Mouse (Mus musculus) hindbrain, embryonic 11.5 days (tissue): ENCODE measurements around the gene Mapk3. TPM values are rescaled to one million over a fixed set of nuclear protein-coding genes. Genes with fewer than 3 reads are reported as not detected.

Experiments used
- ATAC-seq: fragments of 200-750 bp; cut with Nextera tagmentation; 2 replicates; pipeline ENCODE4 v1.8.0; 2017; ENCODE audit warnings: mild to moderate bottlenecking, moderate TSS enrichment, moderate library complexity; ENCODE audit not compliant: low FRiP score
- DNase-seq: peaks from one replicate; pipeline ENCODE4 v3.0.0-alpha.2; 2015; ENCODE audit warnings: low spot score
- H3K27ac ChIP-seq: fragments of 300-500 bp; sonication (generic); 2 replicates; pipeline ENCODE4 v1.5.1; 2014; ENCODE audit warnings: mild to moderate bottlenecking, low read depth, low read length
- H3K27me3 ChIP-seq: fragments of 300-500 bp; sonication (generic); 2 replicates; pipeline ENCODE4 v1.6.1; 2014; ENCODE audit warnings: mild to moderate bottlenecking, low read length, moderate library complexity, mixed read lengths; ENCODE audit not compliant: control insufficient read depth, insufficient read depth
- H3K36me3 ChIP-seq: fragments of 300-500 bp; sonication (generic); 2 replicates; pipeline ENCODE4 v1.6.1; 2014; ENCODE audit warnings: mild to moderate bottlenecking, low read length, moderate library complexity, mixed read lengths; ENCODE audit not compliant: control insufficient read depth, insufficient read depth
- H3K4me1 ChIP-seq: fragments of 300-500 bp; sonication (generic); replicated peaks from 2 replicates; pipeline ENCODE4 v1.6.1; 2014; ENCODE audit warnings: low read length, mixed read lengths; ENCODE audit not compliant: control insufficient read depth, insufficient read depth
- H3K4me2 ChIP-seq: fragments of 300-500 bp; sonication (generic); replicated peaks from 2 replicates; pipeline ENCODE4 v1.6.1; 2014; ENCODE audit warnings: mild to moderate bottlenecking, low read depth, low read length
- H3K4me3 ChIP-seq: fragments of 300-500 bp; sonication (generic); 2 replicates; pipeline ENCODE4 v1.5.1; 2014; ENCODE audit warnings: low read depth, low read length
- H3K9ac ChIP-seq: fragments of 300-500 bp; sonication (generic); 2 replicates; pipeline ENCODE4 v1.6.1; 2014; ENCODE audit warnings: low read depth, low read length
- H3K9me3 ChIP-seq: fragments of 300-500 bp; sonication (generic); 2 replicates; pipeline ENCODE4 v1.6.1; 2016; ENCODE audit warnings: low read length; ENCODE audit not compliant: control insufficient read depth
- WGBS: fragments of 180-500 bp; shearing (Covaris S2); extraction: QIAGEN DNeasy Blood & Tissue Kit; methylation state at CpG from one replicate; pipeline ENCODE4 v1.1.7; 2014; 5-methylcytosine and 5-hydroxymethylcytosine counted together
- polyA plus RNA-seq: library from polyadenylated mRNA; unstranded; fragments of >200 nt; fragmentation: Nextera tagmentation; extraction: Ambion mirVana; gene quantifications from 2 replicates; pipeline ENCODE4 v1.2.1, GENCODE M21; 2014

Gene Mapk3
- polyA plus RNA-seq, 1 experiment from 2014 or later: 51.8 TPM

GRCm38 (mm10) chr7:126748824-126749223 is 10.6 kb upstream of the Mapk3 start:
- ATAC-seq (no peak), DNase-seq (no peak)
- H3K27me3 ChIP-seq: no peaks in the 10 kb centered on the region
- no peak overlapping the region for H3K4me3 ChIP-seq
- H3K9ac ChIP-seq: no peak overlapping the region
- H3K27ac ChIP-seq: no peak overlapping the region
- no peaks in the 10 kb centered on the region for H3K4me1 ChIP-seq
- no peak overlapping the region for H3K4me2 ChIP-seq
- no peaks in the 10 kb centered on the region for H3K36me3 ChIP-seq
- WGBS: 83% methylated on average over 7 of the region's 7 CpGs
- no peaks in the 10 kb centered on the region for H3K9me3 ChIP-seq

- no peaks in the 10 kb centered on the region for H3K36me3 ChIP-seq
- 96% methylated on average over 17 of the region's 17 CpGs for WGBS
- no peaks in the 10 kb centered on the region for H3K4me1 ChIP-seq
- H3K4me2 ChIP-seq: no peak overlapping the region
- DNase-seq: no peak
- H3K9ac ChIP-seq: no peak overlapping the region
- H3K27ac ChIP-seq: no peak overlapping the region
- no peak for ATAC-seq
- H3K27me3 ChIP-seq: no peaks in the 10 kb centered on the region
- no peaks in the 10 kb centered on the region for H3K9me3 ChIP-seq
- no peak overlapping the region for H3K4me3 ChIP-seq
These were observed 9.6 kb upstream of the Mapk3 start for GRCm38 (mm10) chr7:126749582-126750343.

- H3K27ac ChIP-seq: no peak overlapping the region
- no peak overlapping the region for H3K4me2 ChIP-seq
- H3K9me3 ChIP-seq: no peaks in the 10 kb centered on the region
- H3K9ac ChIP-seq: peak overlapping the region; percentile 17; the same call in 1 of the 2 replicates
- no peaks in the 10 kb centered on the region for H3K36me3 ChIP-seq
- no peaks in the 10 kb centered on the region; the same call in 1 of the 2 replicates for H3K4me1 ChIP-seq
- no peak overlapping the region for H3K4me3 ChIP-seq
- WGBS: 3% methylated on average over 9 of the region's 9 CpGs
- peak; percentile 94 for DNase-seq
- no peaks in the 10 kb centered on the region for H3K27me3 ChIP-seq
- ATAC-seq: peak; percentile 47; the same call in 1 of the 2 replicates
These were observed 4.5 kb upstream of the Mapk3 start for GRCm38 (mm10) chr7:126754866-126755265.

- Histone ChIP-seq H3K4me1 (peaks cover 10% of the 10 kb centered on the region), H3K9me3 (no peaks in the 10 kb centered on the region), H3K27me3 (no peaks in the 10 kb centered on the region), H3K27ac (no peak overlapping the region), H3K4me3 (no peak overlapping the region), H3K9ac (0 out of 2 replicates have a peak overlapping the region, but pooled peaks have one; percentile 4), H3K4me2 (no peak overlapping the region), H3K36me3 (no peaks in the 10 kb centered on the region)
- 62% methylated on average over 7 of the region's 7 CpGs for WGBS
- DNase-seq (no peak), ATAC-seq (0 out of 2 replicates have a peak, but pooled peaks have one; percentile 5)
These were observed 862 bp upstream of the Mapk3 start for GRCm38 (mm10) chr7:126758539-126758938.

- WGBS: under 1% methylated on average over 24 of the region's 24 CpGs
- no peaks in the 10 kb centered on the region for H3K36me3 ChIP-seq
- peak overlapping the region; percentile 70 for H3K4me3 ChIP-seq
- DNase-seq: peak; percentile 37
- H3K27ac ChIP-seq: peak overlapping the region; percentile 80
- ATAC-seq: peak; percentile 72
- H3K4me1 ChIP-seq: peaks cover 10% of the 10 kb centered on the region
- H3K9me3 ChIP-seq: no peaks in the 10 kb centered on the region
- H3K9ac ChIP-seq: peak overlapping the region; percentile 89
- H3K4me2 ChIP-seq: peak overlapping the region; percentile 92
- H3K27me3 ChIP-seq: no peaks in the 10 kb centered on the region
These were observed 430 bp downstream of the Mapk3 start for GRCm38 (mm10) chr7:126759672-126760390.

DNA sequence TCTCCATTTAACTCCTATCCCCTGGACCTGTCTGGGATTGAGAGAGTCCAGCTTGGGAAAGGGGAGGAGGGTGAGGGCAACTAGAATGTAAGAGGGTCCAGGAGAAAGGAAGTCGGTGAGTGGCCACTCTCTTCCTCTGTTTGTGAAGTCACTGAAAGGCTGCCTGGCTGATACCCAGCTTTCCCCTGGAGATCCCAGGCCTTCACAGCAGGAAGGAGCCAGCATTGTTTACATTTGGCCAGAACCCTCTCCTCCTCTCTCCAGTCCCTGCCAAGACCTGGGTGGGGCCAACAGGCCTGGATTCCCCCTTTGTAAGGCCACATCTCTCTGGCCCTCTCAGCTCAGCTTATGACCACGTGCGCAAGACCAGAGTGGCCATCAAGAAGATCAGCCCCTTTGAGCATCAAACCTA is 996 bp downstream of the Mapk3 start:
- Histone ChIP-seq H3K4me3 (peak overlapping the region; percentile 70), H3K36me3 (no peaks in the 10 kb centered on the region), H3K9ac (peak overlapping the region; percentile 89), H3K9me3 (no peaks in the 10 kb centered on the region), H3K4me1 (peaks cover 10% of the 10 kb centered on the region), H3K27ac (peak overlapping the region; percentile 80), H3K4me2 (peak overlapping the region; percentile 92), H3K27me3 (no peaks in the 10 kb centered on the region)
- peak; percentile 28 for DNase-seq
- WGBS: 19% methylated on average over 3 of the region's 3 CpGs
- ATAC-seq: peak; percentile 5; the same call in 1 of the 2 replicates

GRCm38 (mm10) chr7:126760956-126761355 is 1.6 kb downstream of the Mapk3 start:
- Histone ChIP-seq H3K36me3 (no peaks in the 10 kb centered on the region), H3K4me3 (peak overlapping the region; percentile 70), H3K4me1 (peaks cover 10% of the 10 kb centered on the region), H3K9me3 (no peaks in the 10 kb centered on the region), H3K9ac (no peak overlapping the region), H3K27ac (no peak overlapping the region), H3K27me3 (no peaks in the 10 kb centered on the region), H3K4me2 (peak overlapping the region; percentile 92; the same call in 1 of the 2 replicates)
- ATAC-seq: no peak
- 71% methylated on average over 4 of the region's 4 CpGs for WGBS
- no peak for DNase-seq

DNA sequence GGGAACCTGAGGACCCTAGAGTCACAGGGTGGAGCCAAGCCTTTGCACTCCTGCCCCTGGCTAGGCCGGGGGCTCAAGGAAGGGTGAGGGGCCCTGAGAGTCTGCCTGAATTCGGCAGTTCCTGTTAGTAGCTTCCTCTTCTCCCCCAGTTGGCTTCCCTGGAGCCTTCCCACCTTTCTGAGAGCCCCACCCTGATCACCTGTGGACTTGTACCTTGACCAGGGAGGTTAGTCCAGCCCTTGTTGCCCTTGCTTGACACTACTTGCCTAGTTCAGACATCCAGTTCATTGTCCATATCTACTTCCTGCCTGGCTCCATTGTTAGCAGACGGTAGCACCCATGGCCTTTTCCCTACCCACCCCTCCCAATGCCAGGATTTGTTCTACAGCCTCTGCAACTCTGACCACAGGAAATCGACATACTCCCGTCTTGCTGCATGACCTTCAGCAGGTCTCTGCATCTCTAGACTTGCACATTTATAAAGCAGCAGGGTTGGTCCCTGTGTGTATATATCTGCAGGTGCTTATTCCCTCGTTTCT is 2.2 kb downstream of the Mapk3 start:
- no peak overlapping the region for H3K9ac ChIP-seq
- H3K9me3 ChIP-seq: no peaks in the 10 kb centered on the region
- WGBS: 74% methylated on average over 6 of the region's 6 CpGs
- no peak for ATAC-seq
- no peak for DNase-seq
- no peaks in the 10 kb centered on the region for H3K27me3 ChIP-seq
- H3K27ac ChIP-seq: no peak overlapping the region
- H3K36me3 ChIP-seq: no peaks in the 10 kb centered on the region
- no peak overlapping the region for H3K4me3 ChIP-seq
- no peak overlapping the region for H3K4me2 ChIP-seq
- H3K4me1 ChIP-seq: peaks cover 10% of the 10 kb centered on the region
